Mouse (Mus musculus) heart, adult 2 months (tissue): Measurements from ENCODE around the gene Prkcz.

Source experiments
- CTCF ChIP-seq: fragments of 200-600 bp; IDR thresholded peaks from 2 replicates; pipeline ENCODE4 v1.8.1; 2022; ENCODE audit warnings: antibody characterized with exemption, mild to moderate bottlenecking, moderate library complexity
- EP300 ChIP-seq: fragments of 200-500 bp; IDR thresholded peaks from 2 replicates; pipeline ENCODE4 v1.6.1; 2011; ENCODE audit warnings: low read depth, low read length, control low read depth; ENCODE audit not compliant: insufficient read depth
- POLR2A ChIP-seq: fragments of 200-500 bp; IDR thresholded peaks from 2 replicates; pipeline ENCODE4 v1.6.1; 2011; ENCODE audit warnings: mild to moderate bottlenecking, low read depth, low read length, control low read depth; ENCODE audit not compliant: insufficient read depth

DNA sequence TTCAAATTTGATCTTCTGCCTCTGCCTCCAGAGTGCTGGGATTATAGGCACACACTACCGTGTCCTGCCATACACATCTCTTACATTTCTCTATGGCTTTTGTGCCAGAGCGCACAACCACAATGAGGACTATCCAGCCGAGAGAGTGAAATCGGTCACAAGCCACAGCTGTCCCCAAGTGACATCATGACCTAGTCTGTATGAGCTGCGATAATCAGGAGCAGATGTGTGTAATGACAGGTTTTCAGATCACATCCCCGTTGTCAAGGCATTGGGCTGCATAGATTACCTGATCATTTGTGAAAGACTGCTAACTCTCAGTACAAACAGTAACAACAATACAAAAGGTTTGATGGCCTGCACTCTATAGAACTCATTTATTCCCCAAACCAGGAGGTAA lies 83.2 kb downstream of the Prkcz start:
- no peak for TF ChIP-seq CTCF
- no peak for TF ChIP-seq POLR2A
- no peak for TF ChIP-seq EP300
